Mouse (Mus musculus) spleen, adult 2 months (tissue): ENCODE results near the gene Eif4g3.

Source experiments
- CTCF ChIP-seq: fragments of 200-500 bp; IDR thresholded peaks from 2 replicates; pipeline ENCODE4 v1.5.1; 2011; ENCODE audit warnings: mild to moderate bottlenecking, inconsistent platforms; ENCODE audit not compliant: insufficient read depth, insufficient read length, insufficient replicate concordance; ENCODE audit errors: extremely low read depth
- POLR2A ChIP-seq: fragments of 200-500 bp; IDR thresholded peaks from 2 replicates; pipeline ENCODE4 v1.6.1; 2011; ENCODE audit warnings: low read depth, low read length, inconsistent platforms

DNA sequence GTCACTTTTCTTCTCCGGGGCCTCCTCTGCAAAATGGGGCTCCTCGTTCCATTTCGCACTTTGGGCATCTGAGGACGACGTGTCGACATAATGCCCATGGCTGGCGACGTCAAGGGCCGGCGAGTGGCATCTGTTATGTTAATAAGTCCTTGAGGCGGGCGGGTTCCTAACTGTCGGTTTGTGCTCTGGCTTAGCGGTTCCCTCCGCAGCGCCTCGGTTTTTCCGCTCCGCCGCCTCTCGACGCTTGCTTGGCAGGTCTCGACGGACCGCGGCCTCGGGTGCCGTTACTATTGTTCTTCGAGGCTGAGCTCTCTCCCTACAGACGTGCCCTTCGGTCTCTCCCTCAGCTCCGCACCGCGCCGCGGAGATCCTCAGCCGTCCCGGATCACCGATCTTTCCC, at the start of gene Eif4g3:
- TF ChIP-seq POLR2A = no peak
- no peak for TF ChIP-seq CTCF
